Mouse (Mus musculus) monocyte, adult 5-6 weeks (primary cell): ENCODE results near the gene Stab2. TPM values are rescaled to one million over a fixed set of nuclear protein-coding genes. Genes with fewer than 3 reads are reported as not detected.

Source experiments
- ATAC-seq: fragments of 153-309, 156-312 bp; replicated peaks from 2 replicates; pipeline ENCODE4 v1.8.0; 2017; ENCODE audit warnings: mild to moderate bottlenecking; ENCODE audit not compliant: low TSS enrichment, insufficient number of reproducible peaks, severe bottlenecking, poor library complexity, low FRiP score
- total RNA-seq: library from RNA; stranded (forward); fragments of 200-1000, 200-491, 200-594 nt; gene quantifications from 3 replicates; pipeline ENCODE4 v1.2.3, GENCODE M21; 2017

The Stab2 gene
- total RNA-seq: not detected in 3 replicates

- ATAC-seq: no peak
These were observed at the start of gene Stab2 for GRCm38 (mm10) chr10:87007385-87008214. Stab2 (minus strand) TSS chr10:87008025.

- no peak for ATAC-seq
These were observed 43.9 kb upstream of the Stab2 start for GRCm38 (mm10) chr10:87051714-87052113.

- no peak for ATAC-seq
These were observed 41.4 kb upstream of the Stab2 start for GRCm38 (mm10) chr10:87049179-87049578.

GRCm38 (mm10) chr10:87046931-87047468 lies 39.2 kb upstream of the Stab2 start:
- no peak for ATAC-seq

- no peak for ATAC-seq
These were observed 38.6 kb upstream of the Stab2 start for GRCm38 (mm10) chr10:87046469-87046868.

GRCm38 (mm10) chr10:87045273-87045672 lies 37.4 kb upstream of the Stab2 start:
- ATAC-seq: no peak

DNA sequence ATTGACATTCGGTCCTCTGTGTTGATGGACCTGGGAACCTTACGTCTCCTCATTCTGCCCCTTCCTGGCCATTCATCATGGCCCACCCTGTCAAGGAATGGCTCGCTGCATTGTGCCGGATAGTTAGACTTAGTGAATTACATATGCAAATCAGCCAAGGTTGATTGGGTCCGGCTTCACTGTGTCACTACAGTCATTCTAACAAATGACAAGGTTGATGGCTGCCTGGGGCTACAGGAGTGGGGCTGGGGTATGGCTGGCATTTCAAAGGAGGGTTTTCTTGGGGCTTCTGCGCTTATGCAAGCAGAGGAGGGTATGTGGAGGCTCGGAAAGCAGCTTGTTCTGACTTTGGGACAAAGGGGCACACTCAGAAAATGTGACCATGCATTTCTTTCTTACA lies 33.4 kb upstream of the Stab2 start:
- ATAC-seq: no peak

DNA sequence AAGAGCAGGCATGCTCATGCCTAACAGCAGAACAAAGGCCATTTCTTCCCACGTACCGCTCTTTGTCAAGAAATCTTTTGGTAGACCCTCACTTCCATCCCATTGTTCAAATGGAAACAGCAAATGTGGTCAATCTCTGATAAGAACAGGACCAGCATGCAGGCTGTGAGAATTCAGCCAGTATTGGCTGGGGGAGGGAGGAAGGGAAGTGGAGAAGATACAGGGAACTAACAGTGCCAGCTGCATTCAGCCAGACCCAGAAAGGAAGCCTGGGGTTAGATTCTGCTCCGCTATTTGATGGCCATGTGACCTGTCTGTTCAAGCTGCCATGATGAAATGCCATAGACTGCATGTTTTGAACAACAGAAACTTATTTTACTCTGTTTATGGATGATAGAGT lies 32.0 kb upstream of the Stab2 start:
- ATAC-seq: no peak

DNA sequence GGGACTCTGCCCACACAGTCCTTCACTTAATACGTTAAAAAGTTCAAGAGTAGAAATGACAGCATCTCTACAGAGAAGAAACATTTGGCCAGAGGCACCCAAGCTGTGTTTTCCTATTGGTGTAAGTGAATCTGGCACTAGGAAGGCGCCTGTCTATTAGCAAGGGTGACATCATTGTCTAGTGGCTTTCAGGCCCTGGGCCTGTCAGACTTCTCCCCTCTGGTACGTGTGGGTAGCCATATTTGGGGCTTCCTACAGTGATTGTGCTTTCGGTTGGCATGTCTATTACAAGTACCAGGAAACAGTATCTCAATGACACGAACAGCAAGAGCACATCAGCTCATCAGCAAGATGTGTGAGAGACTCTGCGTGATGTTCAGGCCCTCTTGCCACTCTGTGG lies 31.5 kb upstream of the Stab2 start:
- ATAC-seq: no peak

DNA sequence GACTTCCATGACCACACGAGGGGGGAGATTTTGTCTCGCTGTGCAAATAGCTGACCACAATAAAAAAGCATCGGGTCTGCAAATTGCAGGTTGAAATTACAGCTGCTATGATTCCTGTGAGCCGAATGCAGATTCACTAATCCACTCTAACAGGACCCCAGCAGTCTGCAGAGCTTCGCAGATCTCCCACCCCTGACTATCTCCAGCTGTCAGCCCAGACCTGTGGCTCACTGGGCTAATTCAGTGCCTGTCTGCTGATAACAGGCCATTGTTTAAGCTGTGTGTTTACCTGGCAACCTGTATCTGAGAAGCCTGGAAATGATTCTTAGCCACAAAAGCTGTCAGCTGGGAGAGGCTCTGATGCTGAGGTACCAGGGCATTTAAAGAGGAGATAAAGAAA lies 29.2 kb upstream of the Stab2 start:
- no peak for ATAC-seq

DNA sequence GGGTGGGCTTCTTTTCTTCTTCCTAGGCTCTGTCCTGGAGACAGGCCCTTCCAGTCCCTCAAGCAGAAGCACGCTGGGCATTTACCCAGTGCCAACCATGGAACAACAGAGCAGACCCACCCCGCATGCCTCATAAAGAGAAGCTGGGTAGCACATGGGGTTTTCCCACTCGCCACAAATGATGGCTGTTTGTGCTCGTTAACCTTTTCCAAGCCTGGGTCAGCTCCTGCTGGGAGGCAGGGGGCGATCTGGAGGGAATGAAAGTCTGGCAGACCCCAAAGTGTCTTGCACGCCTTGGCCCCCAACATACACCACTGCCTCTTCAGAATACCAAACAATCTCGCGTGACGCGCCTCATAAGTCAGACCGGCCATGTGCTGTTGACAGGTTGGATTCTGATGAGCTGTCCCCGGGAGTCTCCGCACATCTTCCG lies 28.5 kb upstream of the Stab2 start:
- ATAC-seq: no peak

GRCm38 (mm10) chr10:87035866-87036265 lies 28.0 kb upstream of the Stab2 start:
- ATAC-seq: no peak

DNA sequence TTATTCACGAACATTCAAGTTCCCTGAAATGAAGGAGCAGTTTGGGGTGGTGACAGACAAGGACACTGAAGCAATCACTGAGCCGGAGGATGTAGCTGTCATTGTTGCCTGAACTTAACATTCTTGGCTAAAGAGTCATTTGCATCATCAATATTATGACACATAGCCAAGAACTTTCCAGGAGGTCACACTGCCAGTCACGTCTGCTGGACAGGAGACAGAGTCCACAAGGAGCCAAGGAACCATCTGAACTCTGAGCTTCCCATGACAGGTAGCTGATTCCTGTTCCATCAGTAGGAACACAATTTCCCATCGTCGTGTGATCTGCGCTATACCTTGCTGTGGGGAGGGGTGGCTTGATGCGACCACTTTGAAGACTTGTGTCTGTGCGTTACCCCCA lies 24.9 kb upstream of the Stab2 start:
- ATAC-seq: no peak

DNA sequence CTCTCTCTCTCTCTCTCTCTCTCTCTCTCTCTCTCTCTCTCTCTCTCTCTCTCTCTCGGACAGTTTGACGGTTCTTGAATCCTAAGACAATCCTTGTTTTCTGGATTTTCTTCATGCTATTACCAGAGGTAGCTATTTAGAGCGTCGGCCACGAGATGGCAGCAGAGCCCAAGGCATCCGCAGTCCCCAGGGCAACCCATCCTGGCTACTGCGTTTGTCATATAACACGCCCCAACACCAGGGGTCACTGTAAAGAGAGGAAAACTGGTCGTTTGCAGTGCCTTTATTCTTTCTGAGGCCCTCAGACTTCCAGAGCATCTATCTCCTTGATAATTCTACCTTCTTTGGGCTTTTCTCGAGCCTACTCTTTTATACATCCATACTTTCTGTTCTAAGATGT lies 17.1 kb upstream of the Stab2 start:
- ATAC-seq: peak; percentile 80

- ATAC-seq: no peak
These were observed 12.9 kb upstream of the Stab2 start for GRCm38 (mm10) chr10:87020711-87021110.

DNA sequence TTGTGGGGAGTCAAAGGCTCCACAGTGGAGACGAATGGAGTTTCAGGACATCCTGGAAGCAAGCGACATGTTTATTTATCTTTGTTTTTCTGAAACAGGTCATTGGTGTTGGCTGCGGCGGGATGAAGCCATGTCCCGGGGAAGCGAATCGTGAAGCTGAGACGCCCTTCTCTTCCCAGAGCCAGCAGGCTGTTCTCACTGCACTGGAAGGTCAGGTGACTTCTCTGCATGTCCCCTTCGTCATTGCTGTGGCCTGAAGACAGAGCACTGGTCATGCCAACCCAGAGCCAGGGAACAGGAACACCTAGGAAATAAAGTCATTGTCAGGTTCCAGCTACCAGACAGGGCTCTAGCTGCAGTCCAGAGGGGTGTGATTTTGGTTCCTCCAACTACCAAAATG lies 11.1 kb upstream of the Stab2 start:
- no peak for ATAC-seq

- ATAC-seq: no peak
These were observed 8.4 kb upstream of the Stab2 start for GRCm38 (mm10) chr10:87016151-87016692.

GRCm38 (mm10) chr10:87015403-87015802 lies 7.6 kb upstream of the Stab2 start:
- no peak for ATAC-seq

- no peak for ATAC-seq
These were observed 6.7 kb upstream of the Stab2 start for GRCm38 (mm10) chr10:87014391-87014965.

GRCm38 (mm10) chr10:87012087-87012486 lies 4.3 kb upstream of the Stab2 start:
- ATAC-seq: no peak
